Mouse (Mus musculus): ENCODE measurements around the gene Adcy4. TPM values are rescaled to one million over a fixed set of nuclear protein-coding genes. Genes with fewer than 3 reads are reported as not detected.
A peak's percentile ranks its signal among the peaks of the same experiment; 100 is the strongest.

Gene Adcy4
- polyA plus RNA-seq, 1 experiment from 2014 or later = 5.4 TPM

DNA sequence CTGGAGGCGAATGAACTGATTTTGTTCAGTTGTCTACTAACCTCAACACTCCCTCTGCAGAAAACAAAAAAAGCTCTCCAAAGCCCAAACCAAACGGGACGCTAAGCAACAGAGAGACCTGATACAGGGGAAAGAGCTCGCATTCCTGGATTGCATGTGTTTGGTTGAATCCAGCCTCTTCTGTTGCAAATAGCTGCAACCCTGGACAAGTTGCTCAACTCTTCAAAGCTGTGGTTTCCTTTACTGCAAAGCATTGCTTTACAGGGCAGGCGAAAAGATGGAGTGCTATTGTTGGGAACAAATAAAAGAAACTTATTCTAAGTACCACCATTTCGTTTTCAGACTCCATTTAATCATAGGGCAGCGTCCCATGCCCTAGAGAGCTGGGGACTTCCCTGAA is 49.0 kb downstream of the Adcy4 start:
- WGBS = 76% methylated on average over 7 of the region's 7 CpGs
- H3K27me3 ChIP-seq (ENCODE audit: low read depth, poor library complexity, severe bottlenecking) = no peaks in the 10 kb centered on the region
- H3K36me3 ChIP-seq = peaks cover 22% of the 10 kb centered on the region
- H3K27ac ChIP-seq (replicated peaks) = no peak overlapping the region
- no peak for DNase-seq (ENCODE audit: low spot score)
- H3K4me1 ChIP-seq = no peaks in the 10 kb centered on the region
- no peaks in the 10 kb centered on the region for H3K9me3 ChIP-seq (replicated peaks)
- no peak overlapping the region for H3K4me3 ChIP-seq

DNA sequence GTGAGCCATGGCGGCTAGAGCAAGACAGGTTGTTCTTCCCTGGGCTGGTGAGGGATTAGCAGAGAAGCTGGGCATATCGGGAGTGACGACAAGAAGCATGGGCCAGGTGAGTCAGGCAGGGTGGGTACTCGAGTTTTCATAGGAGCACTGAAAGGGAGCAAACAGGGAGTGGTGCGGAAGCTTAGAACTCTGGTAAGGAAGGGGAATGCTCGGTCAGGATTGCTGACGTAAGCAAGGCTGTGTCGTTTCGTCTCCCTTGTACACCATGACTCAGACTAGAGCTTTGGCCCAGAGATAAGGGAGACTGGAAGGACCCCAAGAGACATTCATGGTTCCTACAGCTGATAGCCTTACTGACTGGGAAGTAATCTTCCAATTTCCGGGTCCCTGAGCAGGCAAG is 50.0 kb downstream of the Adcy4 start:
- H3K9me3 ChIP-seq (replicated peaks) = no peaks in the 10 kb centered on the region
- no peak for DNase-seq (ENCODE audit: low spot score)
- 82% methylated on average over 10 of the region's 10 CpGs for WGBS
- H3K4me1 ChIP-seq = no peaks in the 10 kb centered on the region
- no peak overlapping the region for H3K4me3 ChIP-seq
- peaks cover 13% of the 10 kb centered on the region for H3K36me3 ChIP-seq
- no peaks in the 10 kb centered on the region for H3K27me3 ChIP-seq (ENCODE audit: low read depth, poor library complexity, severe bottlenecking)
- H3K27ac ChIP-seq (replicated peaks) = no peak overlapping the region

DNA sequence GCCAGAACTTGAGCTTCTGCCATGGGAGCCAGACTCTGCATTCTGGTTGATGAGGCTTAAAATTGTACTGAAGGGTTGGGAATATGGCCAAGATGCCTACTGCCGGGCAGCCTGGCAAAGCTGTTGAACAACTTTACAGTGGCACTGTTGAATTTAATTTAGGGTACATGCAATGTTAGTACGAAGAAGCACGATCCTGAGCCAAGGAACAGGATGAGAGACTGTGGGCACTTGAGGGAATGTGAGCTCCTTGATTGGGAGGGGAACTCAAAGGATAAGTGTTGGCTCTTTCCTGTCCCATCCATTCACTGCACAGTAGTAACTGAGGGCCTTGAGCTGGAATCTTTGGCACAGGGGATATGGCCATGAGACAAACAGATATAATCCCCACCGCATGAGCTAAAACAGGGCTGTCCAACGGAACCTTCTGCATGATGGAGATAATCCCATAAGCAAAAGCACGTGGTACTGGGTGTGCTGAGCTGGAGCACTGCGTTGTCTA is 53.3 kb downstream of the Adcy4 start:
- H3K4me3 ChIP-seq = no peak overlapping the region
- no peak for DNase-seq (ENCODE audit: low spot score)
- WGBS = 83% methylated on average over 7 of the region's 7 CpGs
- H3K4me1 ChIP-seq = no peaks in the 10 kb centered on the region
- H3K27me3 ChIP-seq (ENCODE audit: low read depth, poor library complexity, severe bottlenecking) = no peaks in the 10 kb centered on the region
- H3K27ac ChIP-seq (replicated peaks) = no peak overlapping the region
- no peaks in the 10 kb centered on the region for H3K9me3 ChIP-seq (replicated peaks)
- H3K36me3 ChIP-seq = no peaks in the 10 kb centered on the region

DNA sequence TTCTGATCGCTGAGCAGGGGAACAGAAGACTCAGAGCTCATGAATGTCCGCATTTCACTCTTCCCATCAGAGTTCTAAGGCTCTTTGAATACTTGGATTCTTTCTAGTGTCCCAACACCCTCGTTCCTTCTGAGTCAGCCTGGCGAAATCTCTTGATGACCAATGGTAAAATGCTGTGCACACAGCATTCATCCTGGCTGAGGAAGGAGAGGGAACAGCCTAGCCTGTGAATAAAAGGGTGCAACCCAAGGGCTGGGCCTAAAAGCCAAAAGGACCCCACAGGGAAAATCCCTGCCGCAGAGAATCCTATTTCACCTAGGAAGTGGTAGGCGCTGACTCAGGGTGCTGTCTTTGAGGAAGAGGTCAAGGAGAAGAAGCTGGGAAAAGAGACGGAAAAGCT is 53.8 kb downstream of the Adcy4 start:
- WGBS = 82% methylated on average over 7 of the region's 7 CpGs
- no peaks in the 10 kb centered on the region for H3K27me3 ChIP-seq (ENCODE audit: low read depth, poor library complexity, severe bottlenecking)
- no peaks in the 10 kb centered on the region for H3K9me3 ChIP-seq (replicated peaks)
- no peak overlapping the region for H3K4me3 ChIP-seq
- H3K4me1 ChIP-seq = 0 out of 2 replicates have a peak, but pooled peaks cover 2% of the 10 kb centered on the region
- DNase-seq (ENCODE audit: low spot score) = no peak
- no peaks in the 10 kb centered on the region for H3K36me3 ChIP-seq
- H3K27ac ChIP-seq (replicated peaks) = no peak overlapping the region

DNA sequence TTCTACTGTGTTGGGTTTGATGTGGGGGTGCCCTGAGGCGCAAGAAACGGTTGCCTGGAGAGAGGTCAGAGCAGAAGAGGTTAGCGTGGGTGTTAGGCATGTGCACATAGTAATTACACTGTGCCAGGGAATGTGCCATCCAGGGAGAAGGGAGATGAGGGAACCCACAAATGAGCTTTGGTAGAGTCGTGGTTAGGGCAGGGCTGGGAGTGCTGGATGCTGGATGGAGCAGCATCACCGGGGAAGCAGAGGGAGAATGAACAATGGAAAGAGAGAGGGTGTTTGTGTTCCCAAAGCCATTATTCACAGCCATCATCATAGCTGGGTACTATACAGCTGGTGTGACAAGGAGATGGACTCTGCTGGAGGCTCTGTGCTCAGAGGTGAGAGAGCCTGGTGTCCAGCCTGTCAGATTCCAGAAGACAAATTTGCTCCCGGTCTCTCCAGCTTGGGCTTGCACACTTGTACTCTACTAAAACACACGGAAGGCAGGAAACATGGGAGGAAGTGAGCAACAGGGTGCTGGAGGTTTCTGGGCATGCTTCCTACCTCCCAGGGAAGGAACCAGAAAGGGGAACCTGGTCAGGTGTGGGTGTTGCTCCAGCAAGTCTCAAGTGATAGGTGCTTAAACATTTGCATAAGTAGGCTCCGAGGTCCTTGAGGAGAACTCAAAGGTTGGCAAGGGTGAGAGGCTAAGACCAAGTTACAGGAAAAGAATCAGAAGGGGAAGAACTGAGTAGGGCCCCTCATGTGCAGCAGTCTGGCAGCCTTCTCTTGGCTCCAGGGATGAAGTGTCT is 55.8 kb downstream of the Adcy4 start:
- Histone ChIP-seq H3K9me3 (replicated peaks) (no peaks in the 10 kb centered on the region), H3K4me3 (no peak overlapping the region), H3K27me3 (ENCODE audit: low read depth, poor library complexity, severe bottlenecking) (no peaks in the 10 kb centered on the region), H3K4me1 (0 out of 2 replicates have a peak, but pooled peaks cover 2% of the 10 kb centered on the region), H3K36me3 (no peaks in the 10 kb centered on the region), H3K27ac (replicated peaks) (no peak overlapping the region)
- WGBS = 78% methylated on average over 8 of the region's 8 CpGs
- no peak for DNase-seq (ENCODE audit: low spot score)

DNA sequence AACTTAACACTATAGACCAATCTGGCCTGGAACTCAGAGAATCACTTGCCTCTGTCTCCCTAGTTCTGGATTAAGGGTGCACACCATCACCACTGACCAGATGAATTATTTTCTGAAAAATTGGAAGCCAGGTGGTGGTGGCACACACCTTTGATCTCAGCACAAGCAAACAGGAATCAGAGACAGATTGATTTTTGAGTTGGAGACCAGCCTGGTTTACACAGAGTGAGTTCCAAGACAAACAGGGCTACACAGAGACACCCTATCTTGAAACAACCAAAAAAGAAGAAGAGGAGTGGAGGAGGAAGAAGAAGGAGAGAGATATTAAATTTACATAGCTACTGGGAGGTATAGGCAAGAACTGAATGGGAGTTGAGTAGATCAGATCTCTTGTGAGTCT is 57.6 kb downstream of the Adcy4 start:
- no peak for DNase-seq (ENCODE audit: low spot score)
- Histone ChIP-seq H3K4me1 (peaks cover 13% of the 10 kb centered on the region), H3K27me3 (ENCODE audit: low read depth, poor library complexity, severe bottlenecking) (no peaks in the 10 kb centered on the region), H3K36me3 (no peaks in the 10 kb centered on the region), H3K27ac (replicated peaks) (no peak overlapping the region), H3K9me3 (replicated peaks) (no peaks in the 10 kb centered on the region), H3K4me3 (no peak overlapping the region)

DNA sequence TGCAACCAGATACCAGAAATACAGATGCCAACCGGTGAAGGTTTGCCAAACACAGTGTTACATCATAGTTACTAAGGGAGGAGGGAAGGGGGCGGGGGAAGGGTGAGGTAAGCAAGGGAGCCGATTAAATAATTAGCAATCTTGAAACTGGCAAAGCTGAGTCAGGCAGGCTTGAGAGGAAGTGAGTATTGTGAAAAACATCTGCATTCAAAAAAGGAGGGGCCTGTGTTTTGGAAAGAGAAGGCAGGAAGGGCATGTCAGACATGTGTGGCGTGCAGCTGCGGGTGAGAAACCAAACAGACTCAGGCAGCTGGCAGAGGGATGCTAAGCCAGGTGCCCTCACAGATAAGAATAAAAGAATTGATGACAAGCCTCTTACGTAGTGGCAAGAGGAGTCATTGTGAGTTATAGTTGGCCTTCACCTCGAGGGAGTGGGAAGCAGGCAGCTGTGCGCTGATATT is 59.5 kb downstream of the Adcy4 start:
- Histone ChIP-seq H3K4me1 (peaks cover 20% of the 10 kb centered on the region), H3K4me3 (no peak overlapping the region), H3K27me3 (ENCODE audit: low read depth, poor library complexity, severe bottlenecking) (no peaks in the 10 kb centered on the region), H3K27ac (replicated peaks) (no peak overlapping the region), H3K9me3 (replicated peaks) (no peaks in the 10 kb centered on the region), H3K36me3 (peaks cover 8% of the 10 kb centered on the region)
- no peak for DNase-seq (ENCODE audit: low spot score)
- 78% methylated on average over 8 of the region's 8 CpGs for whole genome bisulfite sequencing

DNA sequence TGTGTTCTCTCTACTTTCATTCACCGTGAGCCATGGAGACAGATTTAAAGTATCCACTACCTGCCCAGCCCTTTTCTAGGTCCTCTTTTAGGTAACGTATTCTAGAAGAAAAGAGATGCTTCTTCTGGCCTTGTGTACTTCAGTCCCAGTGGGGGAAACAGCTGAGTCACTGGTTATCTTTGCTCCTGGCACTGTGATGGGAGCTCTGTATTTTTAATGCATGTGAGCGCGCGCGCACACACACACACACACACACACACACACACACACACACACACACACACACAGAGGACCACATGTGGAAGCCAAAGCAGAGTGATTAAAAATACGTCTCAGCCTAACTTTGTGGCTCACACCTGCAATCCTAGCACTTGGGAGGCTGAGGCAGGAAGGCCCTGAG is 60.5 kb downstream of the Adcy4 start:
- 95% methylated on average over 7 of the region's 7 CpGs for WGBS
- peaks cover 18% of the 10 kb centered on the region for H3K36me3 ChIP-seq
- H3K9me3 ChIP-seq (replicated peaks) = no peaks in the 10 kb centered on the region
- H3K27ac ChIP-seq (replicated peaks) = no peak overlapping the region
- no peaks in the 10 kb centered on the region for H3K27me3 ChIP-seq (ENCODE audit: low read depth, poor library complexity, severe bottlenecking)
- no peak for DNase-seq (ENCODE audit: low spot score)
- H3K4me3 ChIP-seq = no peak overlapping the region
- H3K4me1 ChIP-seq = peaks cover 20% of the 10 kb centered on the region

DNA sequence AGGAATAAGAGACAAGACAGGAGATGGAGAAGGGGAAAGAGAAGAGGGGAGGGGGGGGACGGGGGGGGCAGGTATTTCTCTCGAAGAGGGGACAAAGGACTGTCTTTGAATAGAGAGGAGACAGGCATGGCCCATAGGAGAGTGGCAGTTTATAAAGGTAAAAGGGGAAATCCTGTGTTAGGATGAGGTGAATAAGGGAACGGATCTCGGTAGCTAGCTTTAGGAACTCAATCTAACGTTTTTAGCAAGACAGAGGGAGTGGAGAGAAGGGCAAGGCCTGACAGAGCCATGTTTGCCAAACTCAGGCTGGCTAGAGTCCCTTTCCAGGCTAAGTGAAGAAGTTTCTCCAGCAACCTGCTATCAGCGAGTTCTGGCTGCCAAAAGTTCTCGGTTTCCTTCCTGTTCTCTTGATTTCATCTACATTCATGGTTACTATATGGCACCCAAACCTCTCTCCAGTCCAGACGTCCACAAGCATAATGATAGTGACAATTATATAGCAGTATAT is 61.4 kb downstream of the Adcy4 start:
- 53% methylated on average over 8 of the region's 8 CpGs for WGBS
- Histone ChIP-seq H3K27ac (replicated peaks) (peak overlapping the region; percentile 94), H3K9me3 (replicated peaks) (no peaks in the 10 kb centered on the region), H3K27me3 (ENCODE audit: low read depth, poor library complexity, severe bottlenecking) (no peaks in the 10 kb centered on the region), H3K4me1 (peaks cover 20% of the 10 kb centered on the region), H3K36me3 (peaks cover 25% of the 10 kb centered on the region), H3K4me3 (peak overlapping the region; percentile 90)
- no peak for DNase-seq (ENCODE audit: low spot score)

DNA sequence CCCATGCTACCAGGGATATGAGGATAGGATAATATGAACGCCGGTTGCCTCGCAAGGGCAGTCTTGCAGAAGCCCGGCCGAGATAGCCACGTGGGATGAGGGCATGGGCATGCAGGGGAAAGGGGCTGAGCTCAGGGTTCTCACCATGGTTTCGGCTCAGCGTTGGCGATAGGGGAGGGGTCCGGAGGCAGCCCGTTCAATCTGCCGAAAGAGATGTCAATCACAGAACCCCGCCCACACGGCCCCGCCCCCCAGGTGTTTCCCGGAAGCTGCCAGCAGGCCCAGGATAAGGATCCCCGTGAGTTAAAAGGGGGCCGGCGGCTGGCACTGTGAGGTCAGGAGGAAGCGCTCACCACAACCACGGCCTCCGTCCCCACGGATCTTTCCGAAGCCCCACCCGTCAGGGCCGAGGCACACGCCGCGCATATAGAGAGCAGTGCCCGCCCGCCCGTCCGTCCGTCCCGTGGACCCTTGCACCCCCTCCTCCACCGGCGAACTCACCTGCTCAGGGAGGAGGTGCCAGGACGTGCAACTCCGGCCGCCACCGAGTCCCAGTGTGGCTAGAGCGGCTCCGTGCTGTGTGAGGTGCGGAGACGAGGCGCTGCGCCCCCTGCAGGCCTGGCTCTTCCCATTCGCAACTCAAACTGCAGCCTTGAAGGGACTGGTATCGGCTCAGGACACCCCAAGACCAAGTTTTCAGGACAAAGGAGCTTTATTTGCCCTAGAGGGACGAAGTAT is 62.0 kb downstream of the Adcy4 start, which contains the start of gene Rabggta:
TSS of gene Rabggta (minus strand) at position 564 of the 738 bp plus-strand sequence.
- Histone ChIP-seq H3K4me1 (peaks cover 20% of the 10 kb centered on the region), H3K27ac (replicated peaks) (peak within 1 kb of the TSS; percentile 94), H3K27me3 (ENCODE audit: low read depth, poor library complexity, severe bottlenecking) (no peaks in the 10 kb centered on the region), H3K9me3 (replicated peaks) (no peaks in the 10 kb centered on the region), H3K36me3 (peaks cover 31% of the 10 kb centered on the region), H3K4me3 (peak within 1 kb of the TSS; percentile 90)
- WGBS = 1% methylated on average over 50 of the region's 50 CpGs
- peak; percentile 91 for DNase-seq (ENCODE audit: low spot score)

DNA sequence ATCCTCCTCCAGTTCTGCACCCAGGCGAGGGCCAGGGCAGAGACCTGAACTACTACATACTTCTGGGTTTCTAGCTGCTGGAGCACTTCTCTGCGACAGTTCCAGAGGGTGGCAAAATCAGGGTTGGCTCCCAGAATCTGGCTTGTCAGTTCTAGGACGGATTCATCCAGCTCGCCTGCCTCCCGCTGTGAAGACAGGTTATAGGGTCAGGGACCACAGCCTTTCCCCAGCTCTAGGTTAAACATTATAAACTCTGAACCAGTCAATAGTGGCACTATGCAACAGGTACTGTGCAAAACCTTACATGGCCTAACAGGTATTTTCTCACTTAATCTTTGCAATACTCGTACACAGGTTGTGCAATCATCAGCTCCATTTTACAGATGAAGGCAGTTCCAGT is 62.8 kb downstream of the Adcy4 start:
- 65% methylated on average over 6 of the region's 6 CpGs for WGBS
- Histone ChIP-seq H3K27me3 (ENCODE audit: low read depth, poor library complexity, severe bottlenecking) (no peaks in the 10 kb centered on the region), H3K36me3 (peaks cover 37% of the 10 kb centered on the region), H3K9me3 (replicated peaks) (no peaks in the 10 kb centered on the region), H3K27ac (replicated peaks) (no peak overlapping the region; the same call in 1 of the 2 replicates), H3K4me3 (peak overlapping the region; percentile 90), H3K4me1 (peaks cover 20% of the 10 kb centered on the region)
- DNase-seq (ENCODE audit: low spot score) = no peak

DNA sequence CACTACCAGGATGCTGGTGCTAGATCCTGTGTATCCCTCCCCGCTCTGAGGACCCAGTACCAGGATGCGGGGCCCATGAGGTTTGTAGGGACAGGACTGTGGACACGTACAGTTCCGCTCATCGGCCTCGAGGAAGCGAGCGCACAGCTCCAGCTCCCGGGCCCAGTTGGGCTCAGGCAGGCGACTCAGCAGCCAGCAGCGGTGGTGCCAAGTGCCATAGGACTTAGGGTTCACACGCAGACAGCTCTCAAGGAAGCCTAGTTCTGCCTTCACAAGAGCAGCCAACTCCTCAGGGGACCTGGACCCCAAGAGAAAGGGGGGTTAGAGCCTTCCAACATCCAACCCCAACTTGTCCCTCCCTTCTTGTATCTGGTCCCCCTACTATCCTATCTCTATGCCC is 63.2 kb downstream of the Adcy4 start:
- H3K9me3 ChIP-seq (replicated peaks) = no peaks in the 10 kb centered on the region
- H3K4me3 ChIP-seq = peak overlapping the region; percentile 90; the same call in 1 of the 2 replicates
- H3K4me1 ChIP-seq = peaks cover 20% of the 10 kb centered on the region
- 92% methylated on average over 12 of the region's 12 CpGs for WGBS
- no peak for DNase-seq (ENCODE audit: low spot score)
- H3K36me3 ChIP-seq = peaks cover 38% of the 10 kb centered on the region
- H3K27me3 ChIP-seq (ENCODE audit: low read depth, poor library complexity, severe bottlenecking) = no peaks in the 10 kb centered on the region
- no peak overlapping the region for H3K27ac ChIP-seq (replicated peaks)

DNA sequence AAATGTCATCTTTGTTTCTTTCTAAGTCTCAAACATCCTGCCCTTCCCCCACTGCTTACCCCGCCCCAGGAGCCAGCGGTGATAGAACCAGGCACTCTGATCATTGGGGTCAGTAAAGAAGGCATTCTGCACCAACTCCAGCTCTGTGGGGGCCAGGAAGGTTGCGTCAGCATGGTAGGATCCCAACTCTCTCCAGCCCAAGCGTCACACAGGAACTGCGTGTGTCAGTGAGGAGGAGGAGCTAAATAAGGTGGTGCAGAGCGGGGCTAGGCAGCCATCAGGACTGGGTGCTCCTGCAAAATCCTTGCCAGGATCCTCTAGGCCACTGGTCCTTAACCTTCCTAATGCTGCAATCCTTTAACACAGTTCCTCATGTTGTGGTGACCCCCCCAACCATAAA is 64.2 kb downstream of the Adcy4 start:
- peaks cover 18% of the 10 kb centered on the region for H3K4me1 ChIP-seq
- peaks cover 38% of the 10 kb centered on the region for H3K36me3 ChIP-seq
- no peak overlapping the region for H3K27ac ChIP-seq (replicated peaks)
- H3K27me3 ChIP-seq (ENCODE audit: low read depth, poor library complexity, severe bottlenecking) = no peaks in the 10 kb centered on the region
- H3K9me3 ChIP-seq (replicated peaks) = no peaks in the 10 kb centered on the region
- no peak for DNase-seq (ENCODE audit: low spot score)
- H3K4me3 ChIP-seq = no peak overlapping the region
- WGBS = 89% methylated on average over 6 of the region's 6 CpGs
